Mouse (Mus musculus) Patski (cell line): Measurements from ENCODE around the gene Hhat. TPM values are rescaled to one million over a fixed set of nuclear protein-coding genes. Genes with fewer than 3 reads are reported as not detected.
A peak's percentile ranks its signal among the peaks of the same experiment; 100 is the strongest.

Source experiments
- ATAC-seq: fragments of 100-300 bp; one replicate; pipeline ENCODE4 v1.8.0; 2021
- CTCF ChIA-PET: fragments of 350-600 bp; sonication (Branson Sonifier 250); formaldehyde crosslinking; loops from one replicate; lab custom pipeline; 2022; ENCODE audit warnings: inconsistent platforms; lab: Charles Lee
- POLR2A ChIA-PET: fragments of 350-600 bp; sonication (Branson Sonifier 250); formaldehyde crosslinking; loops from one replicate; lab custom pipeline; 2022; ENCODE audit warnings: antibody characterized with exemption, inconsistent platforms; lab: Charles Lee
- DNase-seq: peaks from one replicate; pipeline ENCODE4 v3.0.0-alpha.2; 2011; ENCODE audit warnings: low read depth, low spot score
- H3K27me3 ChIP-seq: fragments of 371-371 bp; one replicate; pipeline ENCODE4 v1.5.1; 2021
- CTCF ChIP-seq: fragments of 100-300 bp; IDR thresholded peaks from one replicate; pipeline ENCODE4 v1.5.1; 2021
- in situ Hi-C: fragments of 300-500 bp; cut with MboI; formaldehyde crosslinking; loops from 3 replicates; pipeline ENCODE4 v1.11.1; 2018; ENCODE audit warnings: low pct_unique_long_range_greater_than_20kb, mixed read lengths
- polyA plus RNA-seq: library from polyadenylated mRNA; unstranded; gene quantifications from one replicate; pipeline ENCODE4 v1.2.3, GENCODE M21; 2021

Gene Hhat
- polyA plus RNA-seq, 1 experiment from 2014 or later: 5.2 TPM

GRCm38 (mm10) chr1:192613271-192613670 lies 157.8 kb downstream of the Hhat start:
- DNase-seq (no peak), ATAC-seq (no peak)
- H3K27me3 ChIP-seq: no peaks in the 10 kb centered on the region
- CTCF ChIA-PET: interaction anchor here (0.6 kb wide), 1 partner anchor 619 kb away, joined by 3 read pairs; no protein-coding TSS in a partner anchor
- in situ Hi-C loops: no loop called here
- no peak for TF ChIP-seq CTCF
- POLR2A ChIA-PET: no interaction called here

GRCm38 (mm10) chr1:192611996-192612739 lies 158.9 kb downstream of the Hhat start:
- ChIA-PET POLR2A (interaction anchor here (0.8 kb wide), 1 partner anchor 11 kb away, joined by 3 read pairs; no protein-coding TSS in a partner anchor), CTCF (interaction anchor here (1.0 kb wide), 1 partner anchor 14 kb away, joined by 5 read pairs; no protein-coding TSS in a partner anchor)
- no peak for DNase-seq
- TF ChIP-seq CTCF: no peak
- H3K27me3 ChIP-seq: no peaks in the 10 kb centered on the region
- in situ Hi-C loops: no loop called here
- no peak for ATAC-seq

DNA sequence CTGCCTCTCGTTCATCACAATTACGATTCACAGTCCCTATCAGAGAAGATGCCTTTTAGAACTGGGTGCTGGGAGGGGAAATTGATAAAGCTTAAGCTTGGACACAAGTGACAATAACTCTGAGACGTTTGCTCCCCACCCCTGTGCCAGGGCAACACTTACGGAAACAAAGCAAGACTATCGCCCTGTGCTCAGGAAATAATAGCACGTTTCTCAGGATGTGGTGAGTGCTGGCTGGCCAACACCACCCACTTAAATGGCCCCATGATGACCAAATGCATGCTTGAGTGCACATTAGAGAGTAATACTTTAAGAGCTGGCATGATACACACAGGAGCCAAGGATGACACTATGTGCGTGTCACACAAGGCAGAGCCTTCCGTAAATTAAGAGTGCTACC lies 164.1 kb downstream of the Hhat start:
- no peak for ATAC-seq
- no peaks in the 10 kb centered on the region for H3K27me3 ChIP-seq
- ChIA-PET POLR2A (interaction anchor here (0.8 kb wide), 1 partner anchor 404 kb away, joined by 3 read pairs; no protein-coding TSS in a partner anchor), CTCF (no interaction called here)
- no peak for TF ChIP-seq CTCF
- no peak for DNase-seq
- in situ Hi-C loops: no loop called here

DNA sequence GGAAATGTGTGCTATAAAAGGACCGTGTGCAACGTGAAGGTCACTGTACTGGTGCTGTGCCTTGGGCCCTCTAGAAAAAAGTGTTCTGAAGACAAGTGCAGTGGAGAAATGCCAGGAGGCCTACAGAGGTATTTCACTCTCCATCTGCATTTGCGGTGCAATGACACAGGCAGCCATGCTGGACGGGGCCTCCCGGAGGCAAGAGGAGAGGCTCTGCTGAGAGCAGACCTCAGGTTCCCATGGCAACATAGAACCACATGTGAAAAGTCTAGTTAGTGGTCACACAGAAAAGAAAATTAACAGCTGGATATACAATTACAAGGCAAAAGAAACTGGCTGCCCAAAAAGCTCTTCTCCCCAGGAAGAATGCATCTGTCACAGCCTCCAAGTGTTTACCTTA lies 166.6 kb downstream of the Hhat start:
- DNase-seq: no peak
- ChIA-PET POLR2A (interaction anchor here (0.6 kb wide), 1 partner anchor 386 kb away, joined by 3 read pairs; no protein-coding TSS in a partner anchor), CTCF (no interaction called here)
- no peaks in the 10 kb centered on the region for H3K27me3 ChIP-seq
- no peak for ATAC-seq
- TF ChIP-seq CTCF: no peak
- in situ Hi-C loops: loop anchor here (5.0 kb wide), 1 partner anchor 98 kb away; no protein-coding TSS in a partner anchor

DNA sequence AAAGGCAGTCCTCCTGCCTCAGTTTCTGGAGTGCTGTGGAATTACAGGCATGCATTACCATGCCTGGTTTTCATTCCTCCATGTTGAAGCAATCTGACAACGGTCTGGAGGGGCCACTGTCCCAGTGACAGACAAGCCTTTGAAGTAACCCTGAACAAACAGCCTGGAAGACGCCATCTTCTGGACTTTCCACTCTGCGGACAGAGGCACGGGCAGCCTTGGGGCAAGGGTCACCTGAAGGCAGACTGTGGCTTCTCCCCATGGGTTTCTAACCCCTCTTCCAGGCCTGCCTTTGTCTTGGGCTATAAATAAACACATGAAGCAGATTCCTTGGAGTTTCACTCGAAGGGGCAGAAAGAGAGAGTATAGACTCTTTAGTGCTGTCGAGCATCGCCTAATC lies 167.5 kb downstream of the Hhat start:
- H3K27me3 ChIP-seq: no peaks in the 10 kb centered on the region
- ChIA-PET POLR2A (no interaction called here), CTCF (no interaction called here)
- TF ChIP-seq CTCF: no peak
- no peak for ATAC-seq
- no peak for DNase-seq
- in situ Hi-C loops: loop anchor here (5.0 kb wide), 1 partner anchor 99 kb away; no protein-coding TSS in a partner anchor

DNA sequence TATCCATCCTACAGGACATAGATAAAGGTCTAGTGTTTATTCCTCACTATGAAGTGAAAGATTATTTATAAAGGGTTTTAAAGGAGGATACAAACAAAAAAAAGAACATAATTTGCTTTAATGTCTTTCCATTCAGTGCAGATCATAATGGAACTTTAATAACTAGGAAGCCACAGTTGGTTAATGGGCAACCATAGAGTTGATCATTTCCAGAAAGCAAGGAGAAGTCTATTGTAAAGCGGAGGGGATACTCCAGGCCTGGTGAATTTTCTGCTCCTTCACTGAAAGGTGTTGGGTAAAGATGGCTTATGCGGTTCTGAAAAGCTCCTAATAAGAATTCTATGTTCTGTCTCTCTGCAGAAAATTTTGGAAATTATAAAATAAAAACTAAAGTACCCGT lies 169.8 kb downstream of the Hhat start:
- no peaks in the 10 kb centered on the region for H3K27me3 ChIP-seq
- no peak for TF ChIP-seq CTCF
- ATAC-seq: no peak
- CTCF ChIA-PET: interaction anchor here (2.5 kb wide), 1 partner anchor 411 kb away, joined by 9 read pairs; the partner anchor contains the start of gene Kcnh1
- in situ Hi-C loops: loop anchor here (5.0 kb wide), 1 partner anchor 101 kb away; no protein-coding TSS in a partner anchor
- POLR2A ChIA-PET: interaction anchor here (0.6 to 1.3 kb wide), 2 partner anchors 10 to 505 kb away, joined by 3 read pairs; no protein-coding TSS in a partner anchor
- no peak for DNase-seq

DNA sequence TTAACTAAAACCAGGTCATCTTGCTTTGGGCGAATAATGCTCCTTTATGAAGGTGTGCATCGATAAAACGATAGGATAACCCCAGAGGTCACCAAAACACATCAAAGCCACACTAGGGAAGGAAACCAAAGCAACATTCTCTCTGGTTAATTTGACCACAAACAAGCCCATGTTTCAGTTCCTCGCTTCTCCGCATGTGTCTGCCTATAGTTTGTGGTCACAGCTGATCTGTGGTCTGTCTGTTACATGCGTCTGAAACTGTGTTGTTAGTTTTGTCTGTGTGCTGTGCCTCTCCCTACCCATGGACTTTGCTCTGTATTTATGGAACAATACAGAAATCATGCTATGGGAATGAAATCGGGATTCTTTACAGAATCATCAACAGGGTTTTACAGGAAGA lies 171.3 kb downstream of the Hhat start:
- ATAC-seq (no peak), DNase-seq (no peak)
- H3K27me3 ChIP-seq: no peaks in the 10 kb centered on the region
- in situ Hi-C loops: loop anchor here (5.0 kb wide), 2 partner anchors 103 to 407 kb away; partner anchors contain the start of gene Kcnh1
- ChIA-PET CTCF (interaction anchor here (1.4 to 2.5 kb wide), 2 partner anchors 12 to 410 kb away, joined by 7 to 9 read pairs; partner anchors contain the start of gene Kcnh1), POLR2A (interaction anchor here (0.6 kb wide), 1 partner anchor 276 kb away, joined by 3 read pairs; no protein-coding TSS in a partner anchor)
- no peak for TF ChIP-seq CTCF

- POLR2A ChIA-PET: interaction anchor here (0.5 kb wide), 1 partner anchor 407 kb away, joined by 3 read pairs; no protein-coding TSS in a partner anchor
- DNase-seq (peak; percentile 31), ATAC-seq (peak; percentile 87)
- in situ Hi-C loops: loop anchor here (5.0 kb wide), 1 partner anchor 406 kb away; the partner anchor contains the start of gene Kcnh1
- peak; percentile 89 for TF ChIP-seq CTCF
- no peaks in the 10 kb centered on the region for H3K27me3 ChIP-seq
- CTCF ChIA-PET: interaction anchor here (0.9 to 1.6 kb wide), 11 partner anchors 10 to 411 kb away, joined by 3 to 9 read pairs (median 4); partner anchors contain the start of gene Kcnh1
Observed at GRCm38 (mm10) chr1:192598380-192598779, 172.6 kb downstream of the Hhat start.

DNA sequence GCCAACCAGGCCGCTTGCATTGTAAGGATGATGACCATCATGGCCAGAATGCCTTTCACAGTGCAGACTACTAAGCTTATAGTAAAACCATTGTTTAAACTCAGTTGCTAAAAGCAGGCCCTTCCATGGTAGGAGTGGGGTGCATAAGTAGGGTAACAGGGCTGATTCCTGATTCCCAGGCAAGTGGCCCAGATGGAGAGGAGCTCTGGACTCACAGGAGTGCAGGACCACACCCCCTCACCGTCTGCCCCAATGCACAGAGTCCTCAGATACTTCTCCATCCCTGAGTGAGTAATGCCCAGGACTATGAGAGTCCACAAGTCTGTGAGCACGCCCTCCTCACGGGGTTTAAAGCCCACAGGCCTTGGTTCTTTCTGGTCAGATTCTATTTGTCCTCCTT lies 175.6 kb downstream of the Hhat start:
- DNase-seq (no peak), ATAC-seq (no peak)
- H3K27me3 ChIP-seq: no peaks in the 10 kb centered on the region
- no peak for TF ChIP-seq CTCF
- in situ Hi-C loops: loop anchor here (5.0 kb wide), 1 partner anchor 403 kb away; the partner anchor contains the start of gene Kcnh1
- POLR2A ChIA-PET: interaction anchor here (1.0 kb wide), 1 partner anchor 405 kb away, joined by 3 read pairs; the partner anchor contains the start of gene Kcnh1
- CTCF ChIA-PET: interaction anchor here (1.5 to 1.9 kb wide), 3 partner anchors 10 to 407 kb away, joined by 4 to 7 read pairs (median 6); partner anchors contain the start of gene Kcnh1

GRCm38 (mm10) chr1:192593492-192593891 lies 177.5 kb downstream of the Hhat start:
- no peak for TF ChIP-seq CTCF
- no peak for ATAC-seq
- in situ Hi-C loops: no loop called here
- H3K27me3 ChIP-seq: no peaks in the 10 kb centered on the region
- no peak for DNase-seq
- POLR2A ChIA-PET: interaction anchor here (0.7 kb wide), 1 partner anchor 11 kb away, joined by 3 read pairs; no protein-coding TSS in a partner anchor
- CTCF ChIA-PET: no interaction called here
